Mouse (Mus musculus): ENCODE measurements around the gene Olfr1085.
"Not testable (repeated sequence)": the region's sequence is repeated elsewhere in the genome, so short reads cannot be mapped to it uniquely, and the experiment has no call there.

Olfr1085 gene

GRCm38 (mm10) chr2:86661919-86662318 is at the start of gene Olfr1085:
Gene Olfr1085, minus strand, starts transcription at chr2:86662019.
- no peak for DNase-seq

DNA sequence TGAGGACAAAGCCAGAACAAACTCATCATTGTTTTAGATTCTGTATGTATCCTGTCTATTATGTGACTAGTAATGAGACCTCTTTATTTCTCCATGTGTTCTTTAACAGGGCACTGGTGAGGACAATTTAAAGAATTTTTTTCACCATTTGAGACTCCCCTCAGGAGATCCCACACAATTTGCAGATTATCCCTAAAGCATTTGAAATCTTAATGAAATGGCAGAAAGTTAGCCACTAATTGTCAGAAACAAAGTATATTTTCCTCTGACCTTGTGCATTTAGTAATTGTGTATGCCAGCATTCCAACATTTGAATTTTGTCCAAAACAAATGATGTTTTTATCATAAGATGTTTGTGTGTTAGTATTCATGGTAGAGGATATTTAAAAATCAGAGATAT is 36.5 kb upstream of the Olfr1085 start, which contains the start of gene Olfr1087:
TSS of gene Olfr1087 (minus strand) at position 101 of the 400 bp plus-strand sequence.
- DNase-seq, result no peak

- no peak for DNase-seq
Observed at GRCm38 (mm10) chr2:86679992-86680391, 18.2 kb upstream of the Olfr1085 start, which contains the start of gene Olfr1086. Gene Olfr1086, minus strand, starts transcription at chr2:86680092.

DNA sequence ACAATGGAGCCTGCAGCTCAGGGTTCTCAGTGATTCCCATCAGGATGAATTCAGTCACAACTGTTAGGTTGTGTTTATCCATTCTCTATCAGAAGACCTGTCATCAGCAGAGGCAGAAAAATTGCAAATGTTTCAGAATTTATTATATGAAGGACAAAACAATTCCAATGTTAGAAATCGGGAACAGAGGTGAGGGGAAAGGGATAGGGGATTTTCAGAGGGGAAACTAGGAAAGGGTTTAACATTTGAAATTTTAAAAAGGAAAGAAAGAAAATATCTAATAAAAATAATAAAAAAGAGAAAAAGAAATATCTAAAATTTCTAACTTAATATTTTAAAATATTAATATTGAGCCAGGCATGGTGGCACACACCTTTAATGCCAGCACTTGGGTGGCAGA is 22.2 kb downstream of the Olfr1085 start, which contains the start of gene Olfr1084:
TSS of gene Olfr1084 (minus strand) at position 101 of the 400 bp plus-strand sequence.
- not testable (repeated sequence) for DNase-seq

All from lung, postnatal 36 days (tissue).